Mouse (Mus musculus) E14TG2a.4 (cell line): ENCODE results near the gene Fam53b.

Experiments used
- H3K27me3 ChIP-seq: 2 replicates; pipeline ENCODE4 v1.6.1; 2014; ENCODE audit warnings: low read length, control low read depth; ENCODE audit not compliant: insufficient read depth
- H3K36me3 ChIP-seq: 2 replicates; pipeline ENCODE4 v1.6.1; 2014; ENCODE audit warnings: low read length, control low read depth; ENCODE audit not compliant: insufficient read depth
- H3K4me1 ChIP-seq: replicated peaks from 2 replicates; pipeline ENCODE4 v1.6.1; 2014; ENCODE audit warnings: low read depth, low read length, control low read depth
- H3K4me3 ChIP-seq: replicated peaks from 2 replicates; pipeline ENCODE4 v1.5.1; 2014; ENCODE audit warnings: mild to moderate bottlenecking, low read length
- H3K9me3 ChIP-seq: 2 replicates; pipeline ENCODE4 v1.6.1; 2014; ENCODE audit warnings: low read length, control low read depth
- CTCF ChIP-seq: conservative IDR thresholded peaks from 2 replicates; pipeline ENCODE4 v1.5.1; 2014; ENCODE audit warnings: low read length
- NANOG ChIP-seq: IDR thresholded peaks from 2 replicates; pipeline ENCODE4 v1.6.1; 2014; ENCODE audit warnings: borderline replicate concordance, low read length, mixed read lengths
- POU5F1 ChIP-seq: IDR thresholded peaks from 2 replicates; pipeline ENCODE4 v1.6.1; 2014; ENCODE audit warnings: low read length, borderline replicate concordance

Gene Fam53b

GRCm38 (mm10) chr7:132761409-132761808 is 52.3 kb downstream of the Fam53b start:
- Histone ChIP-seq H3K36me3 (peaks cover 47% of the 10 kb centered on the region), H3K4me3 (no peak overlapping the region), H3K9me3 (no peaks in the 10 kb centered on the region; the same call in 1 of the 2 replicates), H3K4me1 (peaks cover 25% of the 10 kb centered on the region), H3K27me3 (peaks cover 3% of the 10 kb centered on the region; the same call in 1 of the 2 replicates)
- TF ChIP-seq CTCF = no peak
- TF ChIP-seq NANOG = no peak
- no peak for TF ChIP-seq POU5F1

- Histone ChIP-seq H3K4me3 (no peak overlapping the region), H3K9me3 (no peaks in the 10 kb centered on the region; the same call in 1 of the 2 replicates), H3K27me3 (peaks cover 3% of the 10 kb centered on the region; the same call in 1 of the 2 replicates), H3K4me1 (peaks cover 18% of the 10 kb centered on the region), H3K36me3 (peaks cover 47% of the 10 kb centered on the region)
- TF ChIP-seq POU5F1 (no peak), NANOG (no peak), CTCF (no peak)
Measured at GRCm38 (mm10) chr7:132760589-132761180, 53.0 kb downstream of the Fam53b start.

GRCm38 (mm10) chr7:132759926-132760325 is 53.8 kb downstream of the Fam53b start:
- Histone ChIP-seq H3K27me3 (peaks cover 3% of the 10 kb centered on the region; the same call in 1 of the 2 replicates), H3K4me3 (peak overlapping the region; percentile 68), H3K36me3 (peaks cover 47% of the 10 kb centered on the region), H3K9me3 (no peaks in the 10 kb centered on the region; the same call in 1 of the 2 replicates), H3K4me1 (peaks cover 18% of the 10 kb centered on the region)
- no peak for TF ChIP-seq POU5F1
- TF ChIP-seq NANOG = no peak
- TF ChIP-seq CTCF = no peak

- peaks cover 45% of the 10 kb centered on the region for H3K36me3 ChIP-seq
- peak overlapping the region; percentile 68 for H3K4me3 ChIP-seq
- H3K9me3 ChIP-seq = no peaks in the 10 kb centered on the region; the same call in 1 of the 2 replicates
- H3K27me3 ChIP-seq = peaks cover 3% of the 10 kb centered on the region; the same call in 1 of the 2 replicates
- H3K4me1 ChIP-seq = peaks cover 18% of the 10 kb centered on the region
- no peak for TF ChIP-seq POU5F1
- TF ChIP-seq NANOG = no peak
- TF ChIP-seq CTCF = no peak
Measured at GRCm38 (mm10) chr7:132759405-132759891, 54.2 kb downstream of the Fam53b start.

- Histone ChIP-seq H3K4me1 (peaks cover 15% of the 10 kb centered on the region), H3K9me3 (no peaks in the 10 kb centered on the region; the same call in 1 of the 2 replicates), H3K36me3 (peaks cover 39% of the 10 kb centered on the region), H3K27me3 (peaks cover 3% of the 10 kb centered on the region; the same call in 1 of the 2 replicates), H3K4me3 (no peak overlapping the region)
- TF ChIP-seq NANOG (no peak), CTCF (no peak), POU5F1 (no peak)
Measured at GRCm38 (mm10) chr7:132758875-132759274, 54.8 kb downstream of the Fam53b start.

- peaks cover 12% of the 10 kb centered on the region for H3K4me1 ChIP-seq
- H3K27me3 ChIP-seq = peaks cover 3% of the 10 kb centered on the region; the same call in 1 of the 2 replicates
- TF ChIP-seq NANOG (no peak), CTCF (no peak)
- H3K4me3 ChIP-seq = no peak overlapping the region
- H3K36me3 ChIP-seq = peaks cover 32% of the 10 kb centered on the region
- H3K9me3 ChIP-seq = no peaks in the 10 kb centered on the region
Measured at GRCm38 (mm10) chr7:132756325-132756724, 57.4 kb downstream of the Fam53b start.

- H3K9me3 ChIP-seq = no peaks in the 10 kb centered on the region
- TF ChIP-seq CTCF (no peak), NANOG (no peak), POU5F1 (no peak)
- no peaks in the 10 kb centered on the region for H3K27me3 ChIP-seq
- no peak overlapping the region for H3K4me3 ChIP-seq
- H3K36me3 ChIP-seq = peaks cover 29% of the 10 kb centered on the region
- peaks cover 2% of the 10 kb centered on the region; the same call in 1 of the 2 replicates for H3K4me1 ChIP-seq
Measured at GRCm38 (mm10) chr7:132754389-132754750, 59.3 kb downstream of the Fam53b start.

- no peak overlapping the region for H3K4me3 ChIP-seq
- no peaks in the 10 kb centered on the region for H3K4me1 ChIP-seq
- no peaks in the 10 kb centered on the region for H3K27me3 ChIP-seq
- H3K9me3 ChIP-seq = no peaks in the 10 kb centered on the region
- TF ChIP-seq POU5F1 (no peak), NANOG (no peak), CTCF (no peak)
- H3K36me3 ChIP-seq = peaks cover 25% of the 10 kb centered on the region
Measured at GRCm38 (mm10) chr7:132753518-132754388, 59.9 kb downstream of the Fam53b start.
